8 mouse cellular contexts compared by ENCODE assay signal in genomic region chr4:134914122-134914863, GRCm38 (mm10). TPM values are rescaled to one million over a fixed set of nuclear protein-coding genes. Genes with fewer than 3 reads are reported as not detected.
DNase-seq lines count a peak whose midpoint lies in the region; ATAC-seq and TF ChIP-seq lines count a peak whose summit lies in the region.

No protein-coding gene starts in this region.

- H3ac ChIP-seq in myocyte (ENCODE audit: control insufficient read depth, insufficient read length): peak overlapping the region; percentile 46

- TF ChIP-seq POLR2A in cerebellum, adult 2 months (IDR thresholded peaks at IDR 0.05; ENCODE audit: borderline replicate concordance, insufficient read depth, low read length): no peak
- TF ChIP-seq POLR2A in thymus, adult 2 months (IDR thresholded peaks at IDR 0.05; ENCODE audit: control insufficient read depth, extremely low read depth, insufficient read depth, low read length, poor library complexity): no peak
- no peak for TF ChIP-seq POLR2A in myocyte (IDR thresholded peaks at IDR 0.05; ENCODE audit: insufficient read length, low read depth)

- no peak overlapping the region for H3K27ac ChIP-seq in cerebellum, adult 2 months (ENCODE audit: insufficient read depth, low read length)
- peak overlapping the region; percentile 82 for H3K27ac ChIP-seq in thymus, adult 2 months (ENCODE audit: control insufficient read depth, insufficient read depth, low read length)
- H3K27ac ChIP-seq in limb, embryonic 11.5 days (replicated peaks; ENCODE audit: low read depth, low read length): peak overlapping the region; percentile 76

- peak overlapping the region; percentile 77 for H3K4me2 ChIP-seq in limb, embryonic 11.5 days (ENCODE audit: low read depth, severe bottlenecking)
- peak overlapping the region; percentile 95 for H3K4me2 ChIP-seq in myocyte (ENCODE audit: low read depth)

- H3K79me2 ChIP-seq in myocyte (ENCODE audit: control insufficient read depth, insufficient read depth): peaks cover 24% of the 10 kb centered on the region

- no peaks in the 10 kb centered on the region; the same call in 1 of the 2 replicates for H3K4me1 ChIP-seq in cerebellum, adult 2 months (ENCODE audit: control insufficient read depth, insufficient read depth, low read length)
- peaks cover 31% of the 10 kb centered on the region for H3K4me1 ChIP-seq in thymus, adult 2 months (replicated peaks; ENCODE audit: control insufficient read depth, insufficient read depth, low read length)
- H3K4me1 ChIP-seq in limb, embryonic 11.5 days (ENCODE audit: control insufficient read depth, insufficient read depth, low read length): 0 out of 2 replicates have a peak, but pooled peaks cover 2% of the 10 kb centered on the region

- H3K9ac ChIP-seq in limb, embryonic 11.5 days (ENCODE audit: low read length): peak overlapping the region; percentile 86

- no peak for DNase-seq in cerebellum, adult 2 months
- DNase-seq in cerebellum, postnatal 14 days: no peak
- DNase-seq in thymus, adult 2 months: no peak
- no peak for DNase-seq in thymus, postnatal 10 days (ENCODE audit: low spot score in 2 of 2)
- no peak for DNase-seq in limb, embryonic 11.5 days (ENCODE audit: low spot score)
- DNase-seq in Muller cell, postnatal 12 days (ENCODE audit: inconsistent ontology term): no peak
- no peak for DNase-seq in adrenal gland, adult 18-20 months (ENCODE audit: low spot score in 2 of 2)

- H3K4me3 ChIP-seq in cerebellum, adult 2 months (replicated peaks; ENCODE audit: insufficient read depth, low read depth, low read length): peak overlapping the region; percentile 57
- peak overlapping the region; percentile 83 for H3K4me3 ChIP-seq in thymus, adult 2 months (ENCODE audit: control insufficient read depth, insufficient read depth, low read length)
- H3K4me3 ChIP-seq in limb, embryonic 11.5 days (ENCODE audit: low read depth, low read length): peak overlapping the region; percentile 92
- H3K4me3 ChIP-seq in myocyte: peak overlapping the region; percentile 67

- 5% methylated on average over 43 of the region's 43 CpGs for WGBS in cerebellum, adult 2 months
- under 1% methylated on average over 43 of the region's 43 CpGs for WGBS in thymus, adult 2 months
- whole genome bisulfite sequencing in limb, embryonic 11.5 days: 1% methylated on average over 43 of the region's 43 CpGs

- peaks cover 17% of the 10 kb centered on the region for H3K36me3 ChIP-seq in thymus, adult 2 months (ENCODE audit: control insufficient read depth, insufficient read depth, low read length)
- H3K36me3 ChIP-seq in limb, embryonic 11.5 days (ENCODE audit: control insufficient read depth, insufficient read depth, low read length): peaks cover 5% of the 10 kb centered on the region; the same call in 1 of the 2 replicates
- H3K36me3 ChIP-seq in myocyte (ENCODE audit: control insufficient read depth, insufficient read depth): peaks cover 16% of the 10 kb centered on the region

- TF ChIP-seq CTCF in cerebellum, adult 2 months (IDR thresholded peaks at IDR 0.05; ENCODE audit: borderline replicate concordance, insufficient read depth, low read depth, low read length): no peak
- TF ChIP-seq CTCF in thymus, adult 2 months (IDR thresholded peaks at IDR 0.05; ENCODE audit: borderline replicate concordance, control insufficient read depth, extremely low read depth, insufficient read depth, low read length, poor library complexity): no peak

- ATAC-seq in limb, embryonic 11.5 days (ENCODE audit: insufficient number of reproducible peaks, low FRiP score, low TSS enrichment, low read depth): peak; percentile 23; the same call in 1 of the 2 replicates

- H3K9me3 ChIP-seq in limb, embryonic 11.5 days (ENCODE audit: control insufficient read depth, low read length): no peaks in the 10 kb centered on the region

- no peaks in the 10 kb centered on the region for H3K27me3 ChIP-seq in cerebellum, adult 2 months (ENCODE audit: control insufficient read depth, insufficient read depth, low read length)
- no peaks in the 10 kb centered on the region for H3K27me3 ChIP-seq in thymus, adult 2 months (ENCODE audit: control insufficient read depth, insufficient read depth, low read length)
- no peaks in the 10 kb centered on the region for H3K27me3 ChIP-seq in limb, embryonic 11.5 days (ENCODE audit: control insufficient read depth, insufficient read depth, low read length)
- H3K27me3 ChIP-seq in myocyte (ENCODE audit: control insufficient read depth, insufficient read depth, insufficient read length): no peaks in the 10 kb centered on the region

TF ChIP-seq in myocyte, 11 proteins besides CTCF, POLR2A, EP300 and RAD21:
- no peak for TF ChIP-seq SRF (IDR thresholded peaks at IDR 0.05; ENCODE audit: control insufficient read depth, insufficient read length, low read depth)
- no peak for TF ChIP-seq REST (IDR thresholded peaks at IDR 0.05; ENCODE audit: insufficient read depth, insufficient read length)
- TF ChIP-seq POLR2AphosphoS2 (IDR thresholded peaks at IDR 0.05; ENCODE audit: insufficient read length, low read depth): no peak
- TF ChIP-seq MYOD1 (IDR thresholded peaks at IDR 0.05; ENCODE audit: control insufficient read depth in 1 of 3, insufficient read length in 2 of 3, low read depth in 2 of 3): no peak
- no peak for TF ChIP-seq USF1 (IDR thresholded peaks at IDR 0.05; ENCODE audit: low read depth)
- TF ChIP-seq MAX (IDR thresholded peaks at IDR 0.05; ENCODE audit: low read depth): no peak
- no peak for TF ChIP-seq TCF3 (IDR thresholded peaks at IDR 0.05; ENCODE audit: insufficient read length, low read depth)
- TF ChIP-seq MYOG (IDR thresholded peaks at IDR 0.05; ENCODE audit: control insufficient read depth in 1 of 3, insufficient read depth in 1 of 3, insufficient read length in 2 of 3, low read depth in 2 of 3): no peak
- TF ChIP-seq E2F4 (IDR thresholded peaks at IDR 0.05; ENCODE audit: insufficient read depth): no peak
- no peak for TF ChIP-seq CEBPB (IDR thresholded peaks at IDR 0.05; ENCODE audit: insufficient read depth, poor library complexity, severe bottlenecking)
- no peak for TF ChIP-seq TCF12 (IDR thresholded peaks at IDR 0.05; ENCODE audit: insufficient read depth, poor library complexity, severe bottlenecking)

RNA-seq across cellular contexts. Expression of gene Tmem50a, which starts 0.5 kb away (rescaled TPM):
- polyA plus RNA-seq in cerebellum, adult 2 months (2012; rRNA removed): 105 and 111 TPM in 2 replicates
- 196 and 226 TPM in 2 replicates for polyA plus RNA-seq in thymus, adult 2 months (2012; rRNA removed)
- polyA plus RNA-seq in limb, embryonic 11.5 days (2014; fragmentation: Nextera tagmentation; extraction: Ambion mirVana): 145 and 154 TPM in 2 replicates
- polyA plus RNA-seq in myocyte (2012; fragmentation: generic; extraction: Trizol): 121 TPM
- total RNA-seq in adrenal gland, adult 18-20 months (2021): 100 to 1,000 TPM; 160 to 339 TPM

RNA-seq across cellular contexts. Expression of gene Rsrp1, which starts 9.1 kb away (rescaled TPM):
- 478 and 508 TPM in 2 replicates for polyA plus RNA-seq in cerebellum, adult 2 months (2012; rRNA removed)
- polyA plus RNA-seq in thymus, adult 2 months (2012; rRNA removed): 1,774 and 1,821 TPM in 2 replicates
- polyA plus RNA-seq in limb, embryonic 11.5 days (2014; fragmentation: Nextera tagmentation; extraction: Ambion mirVana): 345 and 367 TPM in 2 replicates
- polyA plus RNA-seq in myocyte (2012; fragmentation: generic; extraction: Trizol): 51.4 TPM
- 100 to 1,000 TPM; 346 to 591 TPM for total RNA-seq in adrenal gland, adult 18-20 months (2021)

RNA-seq across cellular contexts. Expression of gene Syf2, which starts 16.4 kb away (rescaled TPM):
- polyA plus RNA-seq in cerebellum, adult 2 months (2012; rRNA removed): 95.4 and 99.7 TPM in 2 replicates
- polyA plus RNA-seq in thymus, adult 2 months (2012; rRNA removed): 36.8 and 42.8 TPM in 2 replicates
- 69.8 and 75.6 TPM in 2 replicates for polyA plus RNA-seq in limb, embryonic 11.5 days (2014; fragmentation: Nextera tagmentation; extraction: Ambion mirVana)
- 67.8 TPM for polyA plus RNA-seq in myocyte (2012; fragmentation: generic; extraction: Trizol)
- 10 to 100 TPM; 77.2 to 88.8 TPM for total RNA-seq in adrenal gland, adult 18-20 months (2021)

RNA-seq across cellular contexts. Expression of gene Rhd, which starts 50.0 kb away (rescaled TPM):
- polyA plus RNA-seq in cerebellum, adult 2 months (2012; rRNA removed): 1.0 and 1.1 TPM in 2 replicates
- 0.38 TPM in 1 of 2 replicates, not detected in the other for polyA plus RNA-seq in thymus, adult 2 months (2012; rRNA removed)
- polyA plus RNA-seq in limb, embryonic 11.5 days (2014; fragmentation: Nextera tagmentation; extraction: Ambion mirVana): 12.6 and 14.8 TPM in 2 replicates
- polyA plus RNA-seq in myocyte (2012; fragmentation: generic; extraction: Trizol): 0.98 TPM
- under 1 TPM in 1 of 2 experiments, not detected in 1; 0.46 TPM for total RNA-seq in adrenal gland, adult 18-20 months (2021)
